Comparison of ENCODE assay signal across 36 mouse cellular contexts in genomic region chr14:51200466-51200865, GRCm38 (mm10). TPM values are rescaled to one million over a fixed set of nuclear protein-coding genes. Genes with fewer than 3 reads are reported as not detected.
DNase-seq lines count a peak whose midpoint lies in the region; ATAC-seq and TF ChIP-seq lines count a peak whose summit lies in the region.
"Had no signal": no experiment of that assay in that cellular context is flagged by ENCODE, and none has a peak within 500 bp of the region (broad histone marks: within the 10 kb centered on the region; RNA-seq: fewer than 3 reads in every experiment).

No protein-coding gene starts in this region.

- H3K4me2 ChIP-seq in intestine, embryonic 16.5 days (ENCODE audit: low read depth, low read length) = no peak overlapping the region
- H3K4me2 ChIP-seq: forebrain, embryonic 13.5 days; heart, embryonic 13.5 days; hindbrain, embryonic 12.5 days; hindbrain, embryonic 15.5 days had no signal

- WGBS in intestine, embryonic 16.5 days = 86% methylated on average over 2 of the region's 2 CpGs

- no peaks in the 10 kb centered on the region for H3K36me3 ChIP-seq in intestine, embryonic 16.5 days (ENCODE audit: control insufficient read depth, insufficient read depth, low read length)
- H3K36me3 ChIP-seq: forebrain, embryonic 10.5 days; heart, embryonic 10.5 days; heart, embryonic 13.5 days; hindbrain, embryonic 12.5 days; hindbrain, embryonic 15.5 days had no signal

- no peak overlapping the region for H3K4me3 ChIP-seq in gastrocnemius, adult 2 months
- H3K4me3 ChIP-seq in intestine, embryonic 16.5 days (ENCODE audit: low read length) = no peak overlapping the region
- H3K4me3 ChIP-seq: forebrain, embryonic 10.5 days; forebrain, embryonic 13.5 days; heart, adult 2 months; heart, embryonic 10.5 days; heart, embryonic 13.5 days; hindbrain, embryonic 12.5 days; hindbrain, embryonic 15.5 days had no signal

- H3K4me1 ChIP-seq in intestine, embryonic 16.5 days (ENCODE audit: control insufficient read depth, insufficient read depth, low read length) = no peaks in the 10 kb centered on the region
- H3K4me1 ChIP-seq: forebrain, embryonic 10.5 days; forebrain, embryonic 13.5 days; heart, embryonic 10.5 days; heart, embryonic 13.5 days; hindbrain, embryonic 12.5 days; hindbrain, embryonic 15.5 days had no signal

- no peak overlapping the region for H3K9ac ChIP-seq in intestine, embryonic 16.5 days (ENCODE audit: low read depth, low read length)
- H3K9ac ChIP-seq: forebrain, embryonic 13.5 days; heart, embryonic 13.5 days; hindbrain, embryonic 12.5 days; hindbrain, embryonic 15.5 days had no signal

- 0 out of 2 replicates have a peak, but pooled peaks have one; percentile 11 for ATAC-seq in common myeloid progenitor, adult 5-6 weeks (replicated peaks; ENCODE audit: low read depth, poor library complexity, severe bottlenecking)
- no peak for ATAC-seq in intestine, embryonic 16.5 days
- ATAC-seq: activated CD4-positive, CD25-positive, alpha-beta regulatory T cell, adult 4 months; forebrain, embryonic 13.5 days; forebrain, embryonic 16.5 days had no signal

- DNase-seq in gastrocnemius, adult 2 months = no peak
- no peak for DNase-seq in gastrocnemius, adult 18-20 months (ENCODE audit: low spot score)
- peak; percentile 77 for DNase-seq in 3T3-L1 (ENCODE audit: low read depth, low spot score)
- peak; percentile 14 for DNase-seq in NIH3T3 (ENCODE audit: low read depth)
- no peak for DNase-seq in yolk sac, embryonic 10.5 days (ENCODE audit: low spot score)
- no peak for DNase-seq in thymus, postnatal 0 days (ENCODE audit: low spot score)
- DNase-seq: adrenal gland, postnatal 14 days; cerebellum, adult 11 months; cerebellum, postnatal 25 days; embryo, embryonic 11 days; gastrocnemius, postnatal 10 days; gastrocnemius, postnatal 36 days; heart, postnatal 14 days; kidney, adult 11 months; kidney, adult 8-10 months had no signal

- TF ChIP-seq CTCF in gastrocnemius, adult 2 months (IDR thresholded peaks at IDR 0.05) = no peak

- H3K27me3 ChIP-seq in intestine, embryonic 16.5 days (replicated peaks; ENCODE audit: control insufficient read depth, insufficient read depth, low read length) = no peaks in the 10 kb centered on the region
- H3K27me3 ChIP-seq: forebrain, embryonic 13.5 days; heart, embryonic 13.5 days; hindbrain, embryonic 12.5 days; hindbrain, embryonic 15.5 days had no signal

- intact Hi-C loops in gastrocnemius, adult 2 months (cut with DNase I) = no loop called here

- H3K27ac ChIP-seq in gastrocnemius, adult 2 months = peak overlapping the region; percentile 38; the same call in 1 of the 2 replicates
- H3K27ac ChIP-seq in intestine, embryonic 16.5 days (ENCODE audit: low read length) = no peak overlapping the region
- H3K27ac ChIP-seq: forebrain, embryonic 10.5 days; forebrain, embryonic 13.5 days; heart, adult 2 months; heart, embryonic 10.5 days; heart, embryonic 13.5 days; hindbrain, embryonic 12.5 days; hindbrain, embryonic 15.5 days had no signal

- no peaks in the 10 kb centered on the region for H3K9me3 ChIP-seq in intestine, embryonic 16.5 days (ENCODE audit: control insufficient read depth, low read length)
- H3K9me3 ChIP-seq: forebrain, embryonic 10.5 days; forebrain, embryonic 13.5 days; heart, embryonic 10.5 days; heart, embryonic 13.5 days; hindbrain, embryonic 12.5 days; hindbrain, embryonic 15.5 days had no signal

RNA-seq across cellular contexts. Expression of gene Ang2, which starts 1.5 kb away (rescaled TPM):
- total RNA-seq in gastrocnemius, adult 2 months (2021) = not detected
- total RNA-seq in gastrocnemius, adult 18-20 months (2021) = not detected
- total RNA-seq in common myeloid progenitor, adult 5-6 weeks (2017) = not detected in 2 replicates
- not detected in 2 replicates for polyA plus RNA-seq in intestine, embryonic 16.5 days (2015; fragmentation: Nextera tagmentation; extraction: Ambion mirVana)
- polyA plus RNA-seq in thymus, postnatal 0 days (2015; fragmentation: Nextera tagmentation; extraction: Ambion mirVana) = 0.55 TPM in 1 of 2 replicates, not detected in the other
- total RNA-seq: adrenal gland, adult 18-20 months; adrenal gland, postnatal 14 days; gastrocnemius, postnatal 36 days; granulocyte monocyte progenitor cell, adult 5-6 weeks; heart, adult 2 months; heart, postnatal 14 days; hematopoietic stem cell, adult 5-6 weeks; MEL had no signal
- polyA plus RNA-seq: activated CD4-positive, CD25-positive, alpha-beta regulatory T cell, adult 4 months; cerebellum, adult 2 months; cortical plate, adult 2 months; embryonic facial prominence, embryonic 11.5 days; embryonic facial prominence, embryonic 14.5 days; forebrain, embryonic 10.5 days; forebrain, embryonic 13.5 days; forebrain, embryonic 16.5 days; heart, adult 2 months; heart, embryonic 10.5 days; heart, embryonic 13.5 days; heart, embryonic 16.5 days; hindbrain, embryonic 12.5 days; hindbrain, embryonic 15.5 days; intestine, embryonic 14.5 days had no signal

RNA-seq across cellular contexts. Expression of gene Ear14, which starts 2.7 kb away (rescaled TPM):
- total RNA-seq in gastrocnemius, adult 2 months (2021) = not detected
- total RNA-seq in gastrocnemius, adult 18-20 months (2021) = not detected
- not detected in 2 replicates for total RNA-seq in common myeloid progenitor, adult 5-6 weeks (2017)
- polyA plus RNA-seq in intestine, embryonic 16.5 days (2015; fragmentation: Nextera tagmentation; extraction: Ambion mirVana) = not detected in 2 replicates
- polyA plus RNA-seq in thymus, postnatal 0 days (2015; fragmentation: Nextera tagmentation; extraction: Ambion mirVana) = not detected in 2 replicates
- total RNA-seq: adrenal gland, adult 18-20 months; adrenal gland, postnatal 14 days; gastrocnemius, postnatal 10 days; gastrocnemius, postnatal 36 days; granulocyte monocyte progenitor cell, adult 5-6 weeks; heart, adult 2 months; heart, postnatal 14 days; hematopoietic stem cell, adult 5-6 weeks; MEL had no signal
- polyA plus RNA-seq: activated CD4-positive, CD25-positive, alpha-beta regulatory T cell, adult 4 months; cerebellum, adult 2 months; cortical plate, adult 2 months; embryonic facial prominence, embryonic 11.5 days; embryonic facial prominence, embryonic 14.5 days; forebrain, embryonic 10.5 days; forebrain, embryonic 13.5 days; forebrain, embryonic 16.5 days; heart, adult 2 months; heart, embryonic 10.5 days; heart, embryonic 13.5 days; heart, embryonic 16.5 days; hindbrain, embryonic 12.5 days; hindbrain, embryonic 15.5 days; intestine, embryonic 14.5 days had no signal

RNA-seq across cellular contexts. Expression of gene Rnase2b, which starts 38.4 kb away (rescaled TPM):
- not detected for total RNA-seq in gastrocnemius, adult 2 months (2021)
- not detected for total RNA-seq in gastrocnemius, adult 18-20 months (2021)
- total RNA-seq in common myeloid progenitor, adult 5-6 weeks (2017) = not detected in 2 replicates
- polyA plus RNA-seq in intestine, embryonic 16.5 days (2015; fragmentation: Nextera tagmentation; extraction: Ambion mirVana) = not detected in 2 replicates
- not detected in 2 replicates for polyA plus RNA-seq in thymus, postnatal 0 days (2015; fragmentation: Nextera tagmentation; extraction: Ambion mirVana)
- total RNA-seq: adrenal gland, adult 18-20 months; adrenal gland, postnatal 14 days; gastrocnemius, postnatal 10 days; gastrocnemius, postnatal 36 days; granulocyte monocyte progenitor cell, adult 5-6 weeks; heart, adult 2 months; heart, postnatal 14 days; hematopoietic stem cell, adult 5-6 weeks; MEL had no signal
- polyA plus RNA-seq: activated CD4-positive, CD25-positive, alpha-beta regulatory T cell, adult 4 months; cerebellum, adult 2 months; cortical plate, adult 2 months; embryonic facial prominence, embryonic 11.5 days; embryonic facial prominence, embryonic 14.5 days; forebrain, embryonic 10.5 days; forebrain, embryonic 13.5 days; forebrain, embryonic 16.5 days; heart, adult 2 months; heart, embryonic 10.5 days; heart, embryonic 13.5 days; heart, embryonic 16.5 days; hindbrain, embryonic 12.5 days; hindbrain, embryonic 15.5 days; intestine, embryonic 14.5 days had no signal

RNA-seq across cellular contexts. Expression of gene Rnase1, which starts 53.9 kb away (rescaled TPM):
- not detected for total RNA-seq in gastrocnemius, adult 2 months (2021)
- total RNA-seq in gastrocnemius, adult 18-20 months (2021) = under 1 TPM in 1 of 2 experiments, not detected in 1; 0.39 TPM
- not detected in 2 replicates for total RNA-seq in common myeloid progenitor, adult 5-6 weeks (2017)
- polyA plus RNA-seq in intestine, embryonic 16.5 days (2015; fragmentation: Nextera tagmentation; extraction: Ambion mirVana) = 107 and 192 TPM in 2 replicates
- polyA plus RNA-seq in thymus, postnatal 0 days (2015; fragmentation: Nextera tagmentation; extraction: Ambion mirVana) = 1.2 and 1.4 TPM in 2 replicates
- total RNA-seq: adrenal gland, adult 18-20 months; adrenal gland, postnatal 14 days; gastrocnemius, postnatal 10 days; gastrocnemius, postnatal 36 days; granulocyte monocyte progenitor cell, adult 5-6 weeks; heart, postnatal 14 days; hematopoietic stem cell, adult 5-6 weeks; MEL had no signal
- polyA plus RNA-seq: activated CD4-positive, CD25-positive, alpha-beta regulatory T cell, adult 4 months; embryonic facial prominence, embryonic 11.5 days; forebrain, embryonic 10.5 days; forebrain, embryonic 13.5 days; forebrain, embryonic 16.5 days; heart, embryonic 10.5 days; hindbrain, embryonic 12.5 days had no signal

RNA-seq across cellular contexts. Expression of gene Rnase2a, which starts 55.4 kb away (rescaled TPM):
- 1 to 10 TPM in 1 of 2 experiments, under 1 TPM in 1; 0.87 to 2.0 TPM for total RNA-seq in gastrocnemius, adult 2 months (2021)
- total RNA-seq in gastrocnemius, adult 18-20 months (2021) = 1 to 10 TPM; 3.2 to 3.4 TPM
- not detected in 2 replicates for total RNA-seq in common myeloid progenitor, adult 5-6 weeks (2017)
- not detected in 2 replicates for polyA plus RNA-seq in intestine, embryonic 16.5 days (2015; fragmentation: Nextera tagmentation; extraction: Ambion mirVana)
- not detected in 2 replicates for polyA plus RNA-seq in thymus, postnatal 0 days (2015; fragmentation: Nextera tagmentation; extraction: Ambion mirVana)
- total RNA-seq: gastrocnemius, postnatal 10 days; granulocyte monocyte progenitor cell, adult 5-6 weeks; heart, postnatal 14 days; hematopoietic stem cell, adult 5-6 weeks; MEL had no signal
- polyA plus RNA-seq: activated CD4-positive, CD25-positive, alpha-beta regulatory T cell, adult 4 months; cerebellum, adult 2 months; cortical plate, adult 2 months; embryonic facial prominence, embryonic 11.5 days; embryonic facial prominence, embryonic 14.5 days; forebrain, embryonic 10.5 days; forebrain, embryonic 13.5 days; forebrain, embryonic 16.5 days; heart, adult 2 months; heart, embryonic 10.5 days; heart, embryonic 13.5 days; heart, embryonic 16.5 days; hindbrain, embryonic 12.5 days; hindbrain, embryonic 15.5 days; intestine, embryonic 14.5 days had no signal

Comparison
In these comparisons a context has a peak if more than half of its experiments do, and no peak if none do; other contexts are left out.
1. DNase-seq: peak in 3T3-L1 (single experiment) and NIH3T3 (single experiment); none in gastrocnemius, adult 2 months (single experiment), gastrocnemius, adult 18-20 months (single experiment), yolk sac, embryonic 10.5 days (single experiment) and thymus, postnatal 0 days (single experiment).